Mouse (Mus musculus): Measurements from ENCODE around the gene Itga2b. TPM values are rescaled to one million over a fixed set of nuclear protein-coding genes. Genes with fewer than 3 reads are reported as not detected.

The Itga2b gene
- total RNA-seq (2021) = 1 to 10 TPM; 4.3 to 5.7 TPM
- long read RNA-seq, experiment 1, partial matches to known transcripts = 0 of 3 reads
- long read RNA-seq, experiment 1, other reads (novel, unspliced or antisense) = 2 of 3 reads
- long read RNA-seq, experiment 2, partial matches to known transcripts = 2 of 3 reads
- long read RNA-seq, experiment 2, other reads (novel, unspliced or antisense) = 0 of 3 reads

- no peak for DNase-seq
Observed at GRCm38 (mm10) chr11:102469648-102470357, at the start of gene Itga2b. Gene Itga2b (minus strand): TSS chr11:102470122.

GRCm38 (mm10) chr11:102514793-102515424 is 45.0 kb upstream of the Itga2b start:
- no peak for DNase-seq

- DNase-seq = peak; percentile 8
Observed at GRCm38 (mm10) chr11:102510226-102510625, 40.3 kb upstream of the Itga2b start.

- no peak for DNase-seq
Observed at GRCm38 (mm10) chr11:102496732-102497131, 26.8 kb upstream of the Itga2b start.

GRCm38 (mm10) chr11:102496206-102496605 is 26.3 kb upstream of the Itga2b start:
- no peak for DNase-seq

- no peak for DNase-seq
Observed at GRCm38 (mm10) chr11:102495742-102496141, 25.8 kb upstream of the Itga2b start.

GRCm38 (mm10) chr11:102495114-102495513 is 25.2 kb upstream of the Itga2b start:
- DNase-seq = no peak

GRCm38 (mm10) chr11:102494063-102494650 is 24.2 kb upstream of the Itga2b start:
- no peak for DNase-seq

- DNase-seq = no peak
Observed at GRCm38 (mm10) chr11:102493241-102493640, 23.3 kb upstream of the Itga2b start.

- no peak for DNase-seq
Observed at GRCm38 (mm10) chr11:102487901-102488300, 18.0 kb upstream of the Itga2b start.

- DNase-seq = peak; percentile 60
Observed at GRCm38 (mm10) chr11:102486733-102487386, 16.9 kb upstream of the Itga2b start.

- no peak for DNase-seq
Observed at GRCm38 (mm10) chr11:102481779-102482178, 11.9 kb upstream of the Itga2b start.

- DNase-seq = no peak
Observed at GRCm38 (mm10) chr11:102480897-102481296, 11.0 kb upstream of the Itga2b start.

- DNase-seq = no peak
Observed at GRCm38 (mm10) chr11:102480111-102480510, 10.2 kb upstream of the Itga2b start.

- DNase-seq = no peak
Observed at GRCm38 (mm10) chr11:102479581-102479980, 9.7 kb upstream of the Itga2b start.

GRCm38 (mm10) chr11:102478671-102479070 is 8.7 kb upstream of the Itga2b start:
- DNase-seq = no peak

- DNase-seq = no peak
Observed at GRCm38 (mm10) chr11:102475027-102475426, 5.1 kb upstream of the Itga2b start.

GRCm38 (mm10) chr11:102467041-102467631 is 2.8 kb downstream of the Itga2b start:
- peak; percentile 99 for DNase-seq

GRCm38 (mm10) chr11:102465713-102466436 is 4.0 kb downstream of the Itga2b start:
- peak; percentile 74 for DNase-seq

GRCm38 (mm10) chr11:102464901-102465300 is 5.0 kb downstream of the Itga2b start:
- DNase-seq = no peak

GRCm38 (mm10) chr11:102461764-102462163 is 8.2 kb downstream of the Itga2b start:
- no peak for DNase-seq

Data from adrenal gland, postnatal 10 days (tissue).